ENCODE assay signal across 19 mouse cellular contexts in the genomic region with DNA sequence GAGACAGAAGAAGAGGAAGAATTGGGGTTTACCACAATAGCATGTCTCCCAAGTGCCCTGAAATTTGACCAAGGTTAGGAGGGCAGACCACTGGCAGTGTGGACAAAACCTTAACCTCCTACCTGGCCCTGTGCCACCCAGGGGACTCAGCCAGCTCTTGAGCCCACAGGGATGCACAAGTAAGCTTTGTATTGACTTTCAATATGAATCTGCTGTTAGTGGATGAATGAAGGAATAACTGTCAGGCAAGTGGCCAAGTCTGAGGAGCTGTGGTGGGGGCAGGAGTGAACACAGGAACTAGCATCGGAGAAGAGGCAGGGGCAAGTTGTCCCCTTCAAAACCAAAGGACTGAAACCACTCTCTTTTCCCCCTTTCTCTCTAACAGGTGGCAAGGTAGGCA. TPM values are rescaled to one million over a fixed set of nuclear protein-coding genes. Genes with fewer than 3 reads are reported as not detected.
DNase-seq lines count a peak whose midpoint lies in the region; ATAC-seq and TF ChIP-seq lines count a peak whose summit lies in the region.
"Had no signal": no experiment of that assay in that cellular context is flagged by ENCODE, and none has a peak within 500 bp of the region (broad histone marks: within the 10 kb centered on the region; RNA-seq: fewer than 3 reads in every experiment).

No protein-coding gene starts in this region.

- no peak overlapping the region for H3K4me3 ChIP-seq in lung, embryonic 15.5 days
- H3K4me3 ChIP-seq in lung, adult 2 months (replicated peaks; ENCODE audit: extremely low read depth, low read depth, low read length) = no peak overlapping the region
- no peak overlapping the region for H3K4me3 ChIP-seq in stomach, postnatal 0 days (ENCODE audit: low read depth, low read length)
- H3K4me3 ChIP-seq: embryonic facial prominence, embryonic 15.5 days; intestine, embryonic 15.5 days; liver, embryonic 13.5 days; megakaryocyte, embryonic 14.5 days; myocyte had no signal

- WGBS in lung, embryonic 15.5 days = 23% methylated on average over 1 of the region's 1 CpGs
- 13% methylated on average over 1 of the region's 1 CpGs for WGBS in lung, adult 2 months
- WGBS in stomach, postnatal 0 days = 38% methylated on average over 1 of the region's 1 CpGs

- peak overlapping the region; percentile 69 for H3K27ac ChIP-seq in lung, embryonic 15.5 days
- no peak overlapping the region for H3K27ac ChIP-seq in stomach, postnatal 0 days (replicated peaks)
- H3K27ac ChIP-seq: embryonic facial prominence, embryonic 15.5 days; intestine, embryonic 15.5 days; liver, embryonic 13.5 days had no signal

- peaks cover 5% of the 10 kb centered on the region for H3K27me3 ChIP-seq in lung, embryonic 15.5 days
- H3K27me3 ChIP-seq in stomach, postnatal 0 days (ENCODE audit: control insufficient read depth, insufficient read depth, low read length) = no peaks in the 10 kb centered on the region
- H3K27me3 ChIP-seq: intestine, embryonic 15.5 days had no signal

- no peak for TF ChIP-seq CTCF in lung, adult 2 months (IDR thresholded peaks at IDR 0.05; ENCODE audit: insufficient read depth, low read length)
- no peak for TF ChIP-seq CTCF in stomach, postnatal 0 days (IDR thresholded peaks at IDR 0.05; ENCODE audit: low read depth)

- H3K36me3 ChIP-seq in lung, embryonic 15.5 days = no peaks in the 10 kb centered on the region
- H3K36me3 ChIP-seq in stomach, postnatal 0 days (ENCODE audit: control insufficient read depth, insufficient read depth, low read length) = no peaks in the 10 kb centered on the region
- H3K36me3 ChIP-seq: embryonic facial prominence, embryonic 15.5 days; intestine, embryonic 15.5 days; liver, embryonic 13.5 days had no signal

- H3K4me2 ChIP-seq in lung, embryonic 15.5 days = no peak overlapping the region
- no peak overlapping the region for H3K4me2 ChIP-seq in stomach, postnatal 0 days (replicated peaks; ENCODE audit: low read depth)
- H3K4me2 ChIP-seq: embryonic facial prominence, embryonic 15.5 days; intestine, embryonic 15.5 days; liver, embryonic 13.5 days had no signal

- no peak overlapping the region for H3K9ac ChIP-seq in lung, embryonic 15.5 days
- H3K9ac ChIP-seq in stomach, postnatal 0 days (ENCODE audit: low read length) = no peak overlapping the region
- H3K9ac ChIP-seq: embryonic facial prominence, embryonic 15.5 days; intestine, embryonic 15.5 days; liver, embryonic 13.5 days had no signal

- intact Hi-C loops in heart, postnatal 10 days (cut with DNase I) = no loop called here

- TF ChIP-seq EP300 in stomach, postnatal 0 days (optimal IDR thresholded peaks at IDR 0.05) = no peak

- ATAC-seq in lung, embryonic 15.5 days (ENCODE audit: borderline replicate concordance, extremely low read depth, low FRiP score, low TSS enrichment) = no peak
- no peak for ATAC-seq in stomach, postnatal 0 days (ENCODE audit: low FRiP score, low TSS enrichment)
- ATAC-seq: intestine, embryonic 15.5 days had no signal

- peak; percentile 84 for DNase-seq in heart, adult 11 months
- no peak for DNase-seq in heart, postnatal 10 days
- DNase-seq in lung, adult 2 months = no peak
- DNase-seq in Muller cell, postnatal 12 days (ENCODE audit: inconsistent ontology term) = peak; percentile 70
- peak; percentile 61 to 74 for DNase-seq in cerebellum, postnatal 14 days
- no peak for DNase-seq in gastrocnemius, postnatal 25 days
- no peak for DNase-seq in stomach, postnatal 0 days (ENCODE audit: low spot score)
- DNase-seq: adrenal gland, adult 8-10 months; heart, postnatal 4 days; kidney, postnatal 25 days; liver, embryonic 13.5 days had no signal

- H3K4me1 ChIP-seq in lung, embryonic 15.5 days = peaks cover 30% of the 10 kb centered on the region
- H3K4me1 ChIP-seq in lung, adult 2 months (ENCODE audit: control insufficient read depth, insufficient read depth, low read length) = peaks cover 5% of the 10 kb centered on the region; the same call in 1 of the 2 replicates
- 0 out of 2 replicates have a peak, but pooled peaks cover 3% of the 10 kb centered on the region for H3K4me1 ChIP-seq in stomach, postnatal 0 days (replicated peaks; ENCODE audit: control insufficient read depth, insufficient read depth)

- H3K9me3 ChIP-seq in lung, embryonic 15.5 days = no peaks in the 10 kb centered on the region
- no peaks in the 10 kb centered on the region for H3K9me3 ChIP-seq in stomach, postnatal 0 days (ENCODE audit: control insufficient read depth, low read length)
- H3K9me3 ChIP-seq: embryonic facial prominence, embryonic 15.5 days; intestine, embryonic 15.5 days; liver, embryonic 13.5 days; megakaryocyte, embryonic 14.5 days had no signal

- TF ChIP-seq POLR2A in lung, adult 2 months (IDR thresholded peaks at IDR 0.05; ENCODE audit: borderline replicate concordance, extremely low read depth, low read depth, low read length) = no peak

RNA-seq across cellular contexts. Expression of a gene that starts 2.8 kb away (rescaled TPM):
- total RNA-seq in heart, postnatal 10 days (2021) = not detected
- polyA plus RNA-seq in lung, embryonic 15.5 days (2015; fragmentation: Nextera tagmentation; extraction: Ambion mirVana) = not detected in 2 replicates
- polyA plus RNA-seq in lung, adult 2 months (2012; rRNA removed) = 2.2 and 70.4 TPM in 2 replicates
- not detected for total RNA-seq in gastrocnemius, postnatal 25 days (2021)
- polyA plus RNA-seq in stomach, postnatal 0 days (2015; fragmentation: Nextera tagmentation; extraction: Ambion mirVana) = 165 and 184 TPM in 2 replicates
- total RNA-seq: adrenal gland, adult 8-10 months; CH12.LX; heart, adult 18-20 months; heart, postnatal 4 days; left cerebral cortex, postnatal 25 days had no signal
- polyA plus RNA-seq: liver, embryonic 13.5 days; myocyte had no signal

RNA-seq across cellular contexts. Expression of a gene that starts 4.1 kb away (rescaled TPM):
- total RNA-seq in heart, postnatal 10 days (2021) = under 1 TPM in 1 of 2 experiments, not detected in 1; 0.07 TPM
- 0.76 and 0.89 TPM in 2 replicates for polyA plus RNA-seq in lung, embryonic 15.5 days (2015; fragmentation: Nextera tagmentation; extraction: Ambion mirVana)
- 5.8 and 9.2 TPM in 2 replicates for polyA plus RNA-seq in lung, adult 2 months (2012; rRNA removed)
- total RNA-seq in gastrocnemius, postnatal 25 days (2021) = not detected
- 1.0 and 1.1 TPM in 2 replicates for polyA plus RNA-seq in stomach, postnatal 0 days (2015; fragmentation: Nextera tagmentation; extraction: Ambion mirVana)
- total RNA-seq: CH12.LX had no signal

RNA-seq across cellular contexts. Expression of a gene that starts 12.9 kb away (rescaled TPM):
- total RNA-seq in heart, postnatal 10 days (2021) = 1 to 10 TPM; 8.4 to 9.9 TPM
- polyA plus RNA-seq in lung, embryonic 15.5 days (2015; fragmentation: Nextera tagmentation; extraction: Ambion mirVana) = 0.98 and 1.2 TPM in 2 replicates
- polyA plus RNA-seq in lung, adult 2 months (2012; rRNA removed) = 20.8 and 27.6 TPM in 2 replicates
- 10 to 100 TPM; 11.8 to 13.0 TPM for total RNA-seq in gastrocnemius, postnatal 25 days (2021)
- 2.9 TPM in 2 replicates for polyA plus RNA-seq in stomach, postnatal 0 days (2015; fragmentation: Nextera tagmentation; extraction: Ambion mirVana)
- total RNA-seq: CH12.LX had no signal

RNA-seq across cellular contexts. Expression of a gene that starts 29.8 kb away (rescaled TPM):
- 10 to 100 TPM; 27.4 to 37.4 TPM for total RNA-seq in heart, postnatal 10 days (2021)
- 18.3 and 18.4 TPM in 2 replicates for polyA plus RNA-seq in lung, embryonic 15.5 days (2015; fragmentation: Nextera tagmentation; extraction: Ambion mirVana)
- polyA plus RNA-seq in lung, adult 2 months (2012; rRNA removed) = 18.1 and 23.5 TPM in 2 replicates
- 1 to 10 TPM; 3.6 to 4.9 TPM for total RNA-seq in gastrocnemius, postnatal 25 days (2021)
- 33.8 and 36.7 TPM in 2 replicates for polyA plus RNA-seq in stomach, postnatal 0 days (2015; fragmentation: Nextera tagmentation; extraction: Ambion mirVana)

RNA-seq across cellular contexts. Expression of a gene that starts 38.4 kb away (rescaled TPM):
- 10 to 100 TPM; 16.4 to 19.5 TPM for total RNA-seq in heart, postnatal 10 days (2021)
- polyA plus RNA-seq in lung, embryonic 15.5 days (2015; fragmentation: Nextera tagmentation; extraction: Ambion mirVana) = 134 TPM in 2 replicates
- polyA plus RNA-seq in lung, adult 2 months (2012; rRNA removed) = 0.70 and 1.0 TPM in 2 replicates
- total RNA-seq in gastrocnemius, postnatal 25 days (2021) = 1 to 10 TPM in 1 of 2 experiments, under 1 TPM in 1; 0.92 to 1.3 TPM
- polyA plus RNA-seq in stomach, postnatal 0 days (2015; fragmentation: Nextera tagmentation; extraction: Ambion mirVana) = 26.6 and 29.0 TPM in 2 replicates

Comparison
In these comparisons a context has a peak if more than half of its experiments do, and no peak if none do; other contexts are left out.
1. DNase-seq: peak in heart, adult 11 months (single experiment), Muller cell, postnatal 12 days (single experiment) and cerebellum, postnatal 14 days (2 of 2); none in heart, postnatal 10 days (0 of 2), lung, adult 2 months (single experiment), gastrocnemius, postnatal 25 days (single experiment) and stomach, postnatal 0 days (single experiment).